Mouse (Mus musculus): Measurements from ENCODE around the gene Rnf138rt1. TPM values are rescaled to one million over a fixed set of nuclear protein-coding genes. Genes with fewer than 3 reads are reported as not detected.

Gene Rnf138rt1
- total and polyA plus RNA-seq, 2 experiments from 2014 or later: 0.10 TPM; not detected in 1

- H3K4me3 ChIP-seq (ENCODE audit: low read depth, low read length): no peak overlapping the region
- H3K36me3 ChIP-seq (replicated peaks; ENCODE audit: control insufficient read depth, insufficient read depth, low read length): no peaks in the 10 kb centered on the region
- no peak for DNase-seq (ENCODE audit: low spot score)
- H3K27ac ChIP-seq (ENCODE audit: low read depth): no peak overlapping the region
- no peak overlapping the region for H3K9ac ChIP-seq (replicated peaks; ENCODE audit: low read depth, low read length)
- ATAC-seq (ENCODE audit: insufficient read depth, low read depth): no peak
- no peak overlapping the region for H3K4me2 ChIP-seq (ENCODE audit: low read depth, low read length)
- no peaks in the 10 kb centered on the region for H3K9me3 ChIP-seq (replicated peaks; ENCODE audit: control insufficient read depth, low read length)
- TF ChIP-seq EP300 (IDR thresholded peaks at IDR 0.05; ENCODE audit: low read depth): no peak
- no peak for TF ChIP-seq CTCF (IDR thresholded peaks at IDR 0.05; ENCODE audit: low read depth)
- H3K27me3 ChIP-seq (ENCODE audit: control insufficient read depth, insufficient read depth, low read length): no peaks in the 10 kb centered on the region
- no peaks in the 10 kb centered on the region for H3K4me1 ChIP-seq (ENCODE audit: control insufficient read depth, insufficient read depth)
- 53% methylated on average over 2 of the region's 2 CpGs for WGBS
Observed at GRCm38 (mm10) chrX:163743896-163744295, 17.2 kb downstream of the Rnf138rt1 start.

- whole genome bisulfite sequencing: 15% methylated on average over 1 of the region's 1 CpGs
- Histone ChIP-seq H3K4me3 (ENCODE audit: low read depth, low read length) (no peak overlapping the region), H3K36me3 (replicated peaks; ENCODE audit: control insufficient read depth, insufficient read depth, low read length) (no peaks in the 10 kb centered on the region), H3K27me3 (ENCODE audit: control insufficient read depth, insufficient read depth, low read length) (no peaks in the 10 kb centered on the region), H3K4me2 (ENCODE audit: low read depth, low read length) (no peak overlapping the region), H3K27ac (ENCODE audit: low read depth) (no peak overlapping the region), H3K4me1 (ENCODE audit: control insufficient read depth, insufficient read depth) (no peaks in the 10 kb centered on the region), H3K9me3 (replicated peaks; ENCODE audit: control insufficient read depth, low read length) (no peaks in the 10 kb centered on the region), H3K9ac (replicated peaks; ENCODE audit: low read depth, low read length) (no peak overlapping the region)
- DNase-seq (ENCODE audit: low spot score) (no peak), ATAC-seq (ENCODE audit: insufficient read depth, low read depth) (no peak)
- TF ChIP-seq CTCF (IDR thresholded peaks at IDR 0.05; ENCODE audit: low read depth) (no peak), EP300 (IDR thresholded peaks at IDR 0.05; ENCODE audit: low read depth) (no peak)
Observed at GRCm38 (mm10) chrX:163738904-163739303, 22.2 kb downstream of the Rnf138rt1 start.

GRCm38 (mm10) chrX:163734145-163734544 is 27.0 kb downstream of the Rnf138rt1 start:
- 86% methylated on average over 1 of the region's 1 CpGs for WGBS
- Histone ChIP-seq H3K36me3 (replicated peaks; ENCODE audit: control insufficient read depth, insufficient read depth, low read length) (no peaks in the 10 kb centered on the region), H3K27me3 (ENCODE audit: control insufficient read depth, insufficient read depth, low read length) (no peaks in the 10 kb centered on the region)

GRCm38 (mm10) chrX:163723630-163724029 is 37.5 kb downstream of the Rnf138rt1 start:
- no peak overlapping the region for H3K4me2 ChIP-seq (ENCODE audit: low read depth, low read length)
- TF ChIP-seq EP300 (IDR thresholded peaks at IDR 0.05; ENCODE audit: low read depth): no peak
- no peak for TF ChIP-seq CTCF (IDR thresholded peaks at IDR 0.05; ENCODE audit: low read depth)
- H3K27me3 ChIP-seq (ENCODE audit: control insufficient read depth, insufficient read depth, low read length): no peaks in the 10 kb centered on the region
- no peak overlapping the region for H3K4me3 ChIP-seq (ENCODE audit: low read depth, low read length)
- H3K9ac ChIP-seq (replicated peaks; ENCODE audit: low read depth, low read length): no peak overlapping the region
- H3K27ac ChIP-seq (ENCODE audit: low read depth): no peak overlapping the region
- H3K4me1 ChIP-seq (ENCODE audit: control insufficient read depth, insufficient read depth): no peaks in the 10 kb centered on the region
- ATAC-seq (ENCODE audit: insufficient read depth, low read depth) (no peak), DNase-seq (ENCODE audit: low spot score) (no peak)
- no peaks in the 10 kb centered on the region for H3K36me3 ChIP-seq (replicated peaks; ENCODE audit: control insufficient read depth, insufficient read depth, low read length)
- no peaks in the 10 kb centered on the region for H3K9me3 ChIP-seq (replicated peaks; ENCODE audit: control insufficient read depth, low read length)

More at GRCm38 (mm10) chrX:163734145-163734544, 27.0 kb downstream of the Rnf138rt1 start:
- Histone ChIP-seq H3K9ac (replicated peaks; ENCODE audit: low read depth, low read length) (no peak overlapping the region), H3K27ac (ENCODE audit: low read depth) (no peak overlapping the region), H3K4me2 (ENCODE audit: low read depth, low read length) (no peak overlapping the region), H3K4me3 (ENCODE audit: low read depth, low read length) (no peak overlapping the region), H3K4me1 (ENCODE audit: control insufficient read depth, insufficient read depth) (no peaks in the 10 kb centered on the region), H3K9me3 (replicated peaks; ENCODE audit: control insufficient read depth, low read length) (no peaks in the 10 kb centered on the region)
- DNase-seq (ENCODE audit: low spot score): no peak
- ATAC-seq (ENCODE audit: insufficient read depth, low read depth): no peak
- no peak for TF ChIP-seq CTCF (IDR thresholded peaks at IDR 0.05; ENCODE audit: low read depth)
- no peak for TF ChIP-seq EP300 (IDR thresholded peaks at IDR 0.05; ENCODE audit: low read depth)

- Histone ChIP-seq H3K4me2 (ENCODE audit: low read depth, low read length) (no peak overlapping the region), H3K9me3 (replicated peaks; ENCODE audit: control insufficient read depth, low read length) (no peaks in the 10 kb centered on the region), H3K4me1 (ENCODE audit: control insufficient read depth, insufficient read depth) (no peaks in the 10 kb centered on the region), H3K4me3 (ENCODE audit: low read depth, low read length) (no peak overlapping the region), H3K36me3 (replicated peaks; ENCODE audit: control insufficient read depth, insufficient read depth, low read length) (no peaks in the 10 kb centered on the region), H3K27ac (ENCODE audit: low read depth) (no peak overlapping the region), H3K27me3 (ENCODE audit: control insufficient read depth, insufficient read depth, low read length) (no peaks in the 10 kb centered on the region), H3K9ac (replicated peaks; ENCODE audit: low read depth, low read length) (no peak overlapping the region)
- ATAC-seq (ENCODE audit: insufficient read depth, low read depth) (no peak), DNase-seq (ENCODE audit: low spot score) (no peak)
- 55% methylated on average over 12 of the region's 12 CpGs for WGBS
- TF ChIP-seq EP300 (IDR thresholded peaks at IDR 0.05; ENCODE audit: low read depth) (no peak), CTCF (IDR thresholded peaks at IDR 0.05; ENCODE audit: low read depth) (no peak)
Observed at GRCm38 (mm10) chrX:163722785-163723577, 38.1 kb downstream of the Rnf138rt1 start.

- Histone ChIP-seq H3K9ac (replicated peaks; ENCODE audit: low read depth, low read length) (no peak overlapping the region), H3K4me2 (ENCODE audit: low read depth, low read length) (no peak overlapping the region), H3K27ac (ENCODE audit: low read depth) (no peak overlapping the region), H3K27me3 (ENCODE audit: control insufficient read depth, insufficient read depth, low read length) (no peaks in the 10 kb centered on the region), H3K9me3 (replicated peaks; ENCODE audit: control insufficient read depth, low read length) (no peaks in the 10 kb centered on the region), H3K36me3 (replicated peaks; ENCODE audit: control insufficient read depth, insufficient read depth, low read length) (no peaks in the 10 kb centered on the region), H3K4me3 (ENCODE audit: low read depth, low read length) (no peak overlapping the region), H3K4me1 (ENCODE audit: control insufficient read depth, insufficient read depth) (no peaks in the 10 kb centered on the region)
- no peak for ATAC-seq (ENCODE audit: insufficient read depth, low read depth)
- no peak for TF ChIP-seq EP300 (IDR thresholded peaks at IDR 0.05; ENCODE audit: low read depth)
- no peak for TF ChIP-seq CTCF (IDR thresholded peaks at IDR 0.05; ENCODE audit: low read depth)
- 40% methylated on average over 2 of the region's 2 CpGs for WGBS
- DNase-seq (ENCODE audit: low spot score): no peak
Observed at GRCm38 (mm10) chrX:163720597-163720996, 40.5 kb downstream of the Rnf138rt1 start.

Other genes with a start within 250 kb of the Rnf138rt1 start
- gene Grpr, start 211.7 kb downstream of the Rnf138rt1 start, total RNA-seq (2014; rRNA removed; ENCODE audit: low replicate concordance): 0.08 and 0.77 TPM in 2 replicates
- gene Grpr, start 211.7 kb downstream of the Rnf138rt1 start, polyA plus RNA-seq (2015; fragmentation: Nextera tagmentation; extraction: Ambion mirVana): 0.04 and 0.05 TPM in 2 replicates
- 10.5 and 12.0 TPM in 2 replicates for gene Ap1s2, start 147.7 kb upstream of the Rnf138rt1 start, total RNA-seq (2014; rRNA removed; ENCODE audit: low replicate concordance)
- gene Ap1s2, start 147.7 kb upstream of the Rnf138rt1 start, polyA plus RNA-seq (2015; fragmentation: Nextera tagmentation; extraction: Ambion mirVana): 16.0 and 17.7 TPM in 2 replicates
- 0.92 and 1.3 TPM in 2 replicates for gene Zrsr2, start 197.3 kb upstream of the Rnf138rt1 start, total RNA-seq (2014; rRNA removed; ENCODE audit: low replicate concordance)
- 22.8 and 25.8 TPM in 2 replicates for gene Zrsr2, start 197.3 kb upstream of the Rnf138rt1 start, polyA plus RNA-seq (2015; fragmentation: Nextera tagmentation; extraction: Ambion mirVana)